Mouse (Mus musculus) cerebellum, adult 18-20 months (tissue): Measurements from ENCODE around the gene Sept11.
A peak's percentile ranks its signal among the peaks of the same experiment; 100 is the strongest.

Experiments used
- DNase-seq, 2 experiments: peaks; one replicate each; pipeline ENCODE4 v3.0.0; 2021

The Sept11 gene

DNA sequence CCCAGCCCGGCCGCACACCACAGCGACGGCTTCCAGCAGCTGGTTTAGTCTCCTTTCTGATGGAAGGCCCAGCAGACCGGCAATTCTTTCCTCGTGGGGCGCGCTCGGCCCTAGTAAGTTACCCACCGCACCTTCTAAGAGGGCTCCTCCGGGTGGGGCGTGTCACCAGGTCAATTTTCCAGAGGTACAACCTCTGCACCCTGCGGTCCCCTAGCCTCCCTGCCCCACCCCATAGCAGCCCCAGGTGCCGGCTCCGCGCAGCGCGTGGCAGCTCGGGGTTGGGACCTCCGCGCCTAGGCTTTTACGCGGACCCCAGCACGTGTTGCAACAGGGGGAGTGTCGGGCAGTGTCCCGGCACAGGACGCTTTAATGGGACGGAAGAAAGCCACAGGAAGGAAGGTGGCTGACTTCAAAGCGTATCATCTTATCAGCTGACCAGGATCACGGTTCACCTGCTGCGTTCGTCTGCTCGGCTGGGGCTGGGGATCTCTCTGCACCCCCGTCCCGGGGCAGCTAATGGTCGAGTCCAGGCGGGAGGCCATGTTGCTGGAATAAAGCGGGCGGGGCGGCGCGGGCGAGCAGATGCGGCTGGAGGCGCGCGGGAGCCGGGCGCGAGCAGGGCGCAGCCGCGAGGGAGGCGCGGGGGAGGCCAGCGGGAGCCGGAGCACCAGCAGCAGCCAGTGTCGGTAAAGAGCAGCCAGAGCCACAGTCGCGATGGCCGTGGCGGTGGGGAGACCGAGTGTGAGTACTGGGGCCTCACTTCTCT is at the start of gene Sept11:
TSS of gene Sept11 (plus strand) at position 581 of the 766 bp plus-strand sequence.
- DNase-seq, result peak; percentile 93 to 96

GRCm38 (mm10) chr5:93043688-93044583 is 49.3 kb upstream of the Sept11 start:
- DNase-seq, result peak; percentile 42 to 65

DNA sequence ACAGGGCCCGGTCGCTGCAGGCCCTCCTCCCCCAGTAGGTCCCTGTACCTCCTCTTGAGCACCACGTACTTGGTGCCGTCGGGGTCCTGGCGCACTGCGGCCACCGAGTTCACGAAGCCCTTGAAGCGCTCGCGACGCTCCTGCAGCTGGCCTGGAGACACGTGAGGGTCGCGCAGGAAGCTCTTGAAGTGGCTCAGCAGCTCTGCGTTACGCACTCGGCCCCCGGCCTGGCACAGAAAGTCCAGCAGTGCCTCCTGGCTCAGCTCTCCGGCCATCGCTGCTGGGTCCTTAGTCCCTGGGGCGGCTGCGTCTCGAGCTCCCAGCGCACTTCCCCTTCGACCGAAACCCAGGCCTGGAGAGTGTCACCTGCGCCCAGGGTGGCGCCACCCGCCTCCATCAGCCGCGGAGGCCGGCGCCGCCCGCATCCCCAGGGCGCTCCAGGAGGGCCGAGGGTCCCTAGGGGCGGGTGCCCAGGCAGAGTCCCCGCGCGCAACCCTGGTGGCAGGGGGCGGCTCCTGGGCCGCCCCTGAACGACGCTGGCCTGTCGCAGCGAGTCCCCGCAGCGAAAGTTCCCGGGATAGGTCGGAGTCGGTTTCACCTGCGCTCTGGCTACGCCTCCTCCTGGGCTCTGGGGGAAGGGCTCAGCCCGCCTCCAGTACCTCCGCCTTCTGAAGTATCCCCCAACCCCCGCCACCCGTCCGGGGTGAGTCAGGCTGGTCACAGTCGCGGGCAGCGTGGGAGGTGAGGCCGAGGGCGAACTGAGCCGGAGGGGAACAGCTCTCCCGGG is 48.5 kb upstream of the Sept11 start, which contains the start of gene Sowahb:
TSS of gene Sowahb (minus strand) at position 439 of the 787 bp plus-strand sequence.
- peak; percentile 88 to 94 for DNase-seq

DNA sequence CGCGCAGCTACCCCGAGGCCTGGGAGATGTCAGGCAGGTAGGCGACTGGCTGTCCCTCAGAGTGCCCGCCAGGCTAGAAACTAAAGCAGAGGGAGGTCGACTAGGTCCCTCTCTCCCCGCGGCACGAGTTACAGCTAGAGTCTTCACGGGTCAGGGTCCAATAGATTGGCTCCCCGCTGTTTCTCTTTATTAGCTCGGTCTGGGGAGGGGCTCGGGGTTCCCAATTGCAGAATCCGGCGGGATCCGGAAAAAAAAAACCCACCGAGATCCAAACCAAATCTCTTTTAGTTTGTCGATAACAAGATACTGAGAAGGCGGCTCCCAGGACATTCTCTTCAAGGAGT is 47.9 kb upstream of the Sept11 start:
- DNase-seq, result no peak

DNA sequence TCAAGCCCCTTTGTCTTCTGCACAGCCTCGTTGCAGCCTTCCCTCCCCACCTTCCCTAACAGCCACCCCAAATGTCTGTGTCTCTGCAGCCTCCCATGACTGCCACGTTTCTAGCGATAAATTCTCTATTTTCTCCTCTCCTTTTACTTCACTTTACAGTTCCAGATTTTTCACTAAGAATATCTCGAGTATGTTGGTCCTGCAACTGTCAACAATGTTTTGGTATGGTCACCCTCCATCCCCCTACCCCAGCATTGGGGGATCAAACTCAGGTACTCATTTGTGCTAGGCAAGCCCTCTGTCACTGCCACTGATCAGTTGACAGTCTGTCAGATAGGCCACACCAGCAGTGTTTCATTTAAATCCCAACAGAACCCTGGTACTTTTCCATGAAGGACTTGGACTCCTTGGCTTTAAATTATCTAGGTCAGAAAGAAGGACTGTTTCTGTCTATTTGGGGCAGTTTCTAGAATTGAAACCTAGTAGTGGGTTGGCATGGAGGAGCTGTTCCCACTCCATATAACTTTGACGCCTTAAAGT is 46.9 kb upstream of the Sept11 start:
- peak; percentile 37 to 54 for DNase-seq

DNA sequence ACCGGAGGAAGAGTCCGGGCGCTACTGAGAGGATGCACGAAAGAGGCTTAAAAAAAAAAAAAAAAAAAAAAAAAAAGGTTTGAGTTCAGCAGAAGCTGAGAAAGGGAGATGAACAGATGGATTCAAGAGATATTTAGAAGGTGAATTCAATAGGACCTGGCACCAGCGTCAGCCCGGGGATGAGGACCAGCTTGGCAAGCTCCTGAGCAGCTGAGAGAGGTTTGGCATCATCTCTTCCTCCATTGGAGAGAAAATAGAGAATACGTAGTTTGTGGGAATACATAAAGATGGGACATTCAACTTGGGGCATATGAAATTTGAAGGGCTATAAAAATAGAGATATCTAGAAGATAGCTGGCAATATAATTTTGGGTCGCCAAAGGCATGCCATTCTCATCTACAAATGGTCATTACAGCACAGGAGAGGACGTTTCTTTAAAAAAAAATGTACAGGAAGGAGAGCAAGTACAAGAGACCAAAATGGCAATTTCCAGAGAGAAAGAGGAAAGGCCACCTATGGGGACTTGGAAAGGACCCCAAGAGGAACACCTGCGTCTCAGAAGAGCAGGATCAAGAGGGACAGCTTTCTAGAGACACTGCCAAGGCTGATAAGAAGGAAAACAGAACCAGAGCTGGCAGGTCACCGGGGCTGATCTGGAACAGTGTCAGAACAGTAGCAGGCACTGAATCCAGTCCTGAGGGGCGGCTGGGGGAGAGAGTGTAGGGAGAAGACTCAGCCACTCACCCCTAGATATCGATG is 44.6 kb upstream of the Sept11 start:
- peak; percentile 84 to 88 for DNase-seq

DNA sequence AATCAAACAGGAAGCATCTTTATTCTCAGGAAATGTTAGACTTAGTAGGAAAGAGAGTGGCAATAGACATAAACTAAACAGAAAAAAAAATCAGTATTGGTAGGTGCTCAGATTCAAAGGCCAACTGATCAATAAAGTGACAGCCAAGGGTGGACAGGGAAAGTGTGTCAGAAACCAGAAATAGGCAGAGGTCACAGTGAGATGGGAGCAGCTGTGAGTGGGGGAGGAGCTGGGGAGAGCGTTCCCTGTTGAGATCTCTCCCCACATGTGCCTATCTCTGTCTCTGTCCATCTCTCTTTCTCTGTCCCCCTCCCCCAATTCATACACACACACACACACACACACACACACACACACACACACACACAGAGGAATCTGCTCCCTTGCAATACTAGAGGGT is 43.3 kb upstream of the Sept11 start:
- no peak for DNase-seq

DNA sequence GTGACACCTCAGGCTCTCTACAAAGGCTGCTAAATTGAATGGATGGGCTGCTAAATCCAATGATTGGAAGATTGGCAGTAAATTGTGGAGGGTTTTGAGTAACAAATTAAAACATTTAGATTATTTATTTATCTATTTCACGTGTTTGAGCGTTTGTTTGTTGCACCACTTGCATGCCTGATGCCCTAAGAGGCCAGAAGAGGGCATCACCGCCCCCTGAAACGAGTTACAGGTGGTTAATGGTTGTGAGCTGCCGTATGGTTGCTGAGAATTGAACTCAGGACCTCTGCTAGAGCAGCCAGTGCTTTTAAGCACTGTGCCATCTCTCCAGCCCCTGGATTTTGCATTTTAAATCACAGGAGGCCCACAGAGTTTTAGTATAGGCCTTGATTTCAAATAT is 42.2 kb upstream of the Sept11 start:
- DNase-seq, result no peak

DNA sequence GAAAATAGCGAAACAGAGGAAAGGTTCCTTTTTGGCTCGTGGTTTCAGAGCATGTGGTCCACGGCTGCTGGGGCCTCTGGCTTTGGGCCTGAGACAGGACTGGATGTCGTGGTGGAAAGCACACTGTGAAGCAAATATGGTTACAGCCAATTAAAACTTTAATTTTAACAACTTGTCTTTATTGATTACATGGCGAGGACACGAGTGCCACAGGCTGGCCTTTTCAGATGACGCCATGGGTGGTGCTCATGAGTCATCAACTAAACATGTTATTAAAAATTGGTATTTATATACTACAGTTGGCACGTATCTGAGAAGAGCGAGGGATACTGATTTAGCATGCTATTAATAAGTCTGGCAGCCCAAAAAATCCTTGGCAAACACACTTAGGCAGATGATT is 41.3 kb upstream of the Sept11 start:
- DNase-seq, result peak; percentile 71 to 74

GRCm38 (mm10) chr5:93053606-93054397 is 39.4 kb upstream of the Sept11 start:
- DNase-seq, result no peak

- DNase-seq, result no peak
These were observed 32.4 kb upstream of the Sept11 start for GRCm38 (mm10) chr5:93060865-93061264.

- no peak for DNase-seq
These were observed 15.4 kb upstream of the Sept11 start for GRCm38 (mm10) chr5:93077661-93078323.

- DNase-seq, result no peak
These were observed 13.6 kb upstream of the Sept11 start for GRCm38 (mm10) chr5:93079596-93079995.

GRCm38 (mm10) chr5:93085015-93085598 is 8.1 kb upstream of the Sept11 start:
- DNase-seq, result peak in 1 of 2 experiments; percentile 13

DNA sequence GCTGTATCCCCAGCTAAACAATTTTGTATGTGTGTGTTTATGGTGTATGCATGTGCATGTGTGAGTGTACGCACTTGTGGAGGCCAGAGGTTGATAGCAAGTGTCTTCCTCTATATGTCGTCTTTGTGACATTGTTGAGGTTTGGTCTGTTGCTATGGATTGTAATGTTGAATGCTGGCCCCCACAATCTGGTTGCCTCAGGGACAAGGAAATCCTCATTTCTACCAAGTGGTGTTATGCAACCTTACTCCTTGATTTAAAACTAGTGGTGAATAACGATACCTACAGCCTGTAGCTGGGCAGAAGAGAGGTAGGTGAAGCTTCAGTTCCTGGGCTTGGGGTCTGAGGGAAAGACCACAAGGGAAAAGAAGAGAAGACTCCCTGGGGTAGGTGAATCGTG is 7.3 kb upstream of the Sept11 start:
- no peak for DNase-seq

- DNase-seq, result no peak
These were observed 2.0 kb upstream of the Sept11 start for GRCm38 (mm10) chr5:93091266-93091665.

GRCm38 (mm10) chr5:93092147-93092781 is 973 bp upstream of the Sept11 start:
- DNase-seq, result peak; percentile 39 to 57

DNA sequence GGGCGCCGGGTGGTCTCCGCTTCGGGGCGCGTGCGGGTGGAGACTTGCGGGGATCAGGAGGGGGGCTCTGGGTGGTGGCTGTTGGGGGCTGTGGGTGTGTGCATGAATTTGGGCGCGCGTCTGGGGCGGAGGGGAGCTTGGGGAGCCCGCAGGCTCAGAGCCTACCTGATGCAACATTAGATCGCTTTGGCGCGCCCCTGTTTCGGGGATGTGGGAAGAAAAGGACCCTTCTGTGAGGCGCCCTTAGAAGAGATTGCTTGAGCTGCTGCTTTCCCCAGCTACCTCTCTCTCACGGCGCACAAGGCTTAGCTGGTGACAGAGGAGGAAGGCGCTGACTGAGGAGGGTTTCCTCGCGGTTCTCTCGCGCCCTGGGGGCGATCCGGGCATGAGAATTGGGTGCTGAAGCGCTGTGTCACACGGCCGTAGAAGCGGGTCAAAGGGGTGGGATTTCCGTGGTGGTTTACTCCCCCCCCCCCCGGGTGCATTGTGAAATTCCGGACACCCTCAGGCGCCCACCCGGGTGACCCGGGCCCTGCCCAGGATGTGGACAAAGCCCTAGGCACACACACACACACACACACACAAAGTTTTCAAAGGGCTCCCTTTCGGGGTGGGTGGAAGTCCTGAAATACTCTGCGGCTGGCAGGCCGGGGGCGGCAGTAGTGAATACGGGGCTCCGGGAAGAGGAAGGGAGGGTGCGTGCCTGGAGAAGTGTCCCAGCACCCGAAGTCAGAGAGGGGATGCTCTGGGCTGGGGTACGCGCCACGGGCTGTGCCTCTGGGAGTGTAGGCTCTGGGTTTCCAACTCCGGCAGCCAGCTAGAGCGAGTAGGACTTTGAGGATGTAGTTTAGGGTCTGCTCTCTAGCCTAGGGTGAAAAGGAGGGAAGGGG is 646 bp downstream of the Sept11 start:
- DNase-seq, result peak; percentile 42 to 46

GRCm38 (mm10) chr5:93095301-93095700 is 2.1 kb downstream of the Sept11 start:
- DNase-seq, result no peak
